Mouse (Mus musculus): ENCODE measurements around the gene Hoxa6.
A peak's percentile ranks its signal among the peaks of the same experiment; 100 is the strongest.

Gene Hoxa6

GRCm38 (mm10) chr6:52249415-52249738 lies 40.9 kb upstream of the Hoxa6 start:
- Histone ChIP-seq H3K27me3 (ENCODE audit: insufficient read depth, low read length) (peaks cover 98% of the 10 kb centered on the region), H3K9me3 (ENCODE audit: low read length) (no peaks in the 10 kb centered on the region; the same call in 1 of the 2 replicates), H3K4me1 (replicated peaks; ENCODE audit: low read depth, low read length) (peaks cover 72% of the 10 kb centered on the region), H3K4me3 (replicated peaks; ENCODE audit: low read length) (peak overlapping the region; percentile 43), H3K36me3 (ENCODE audit: insufficient read depth, low read length) (no peaks in the 10 kb centered on the region)
- no peak for TF ChIP-seq CTCF (conservative IDR thresholded peaks at IDR 0.05; ENCODE audit: low read length)

DNA sequence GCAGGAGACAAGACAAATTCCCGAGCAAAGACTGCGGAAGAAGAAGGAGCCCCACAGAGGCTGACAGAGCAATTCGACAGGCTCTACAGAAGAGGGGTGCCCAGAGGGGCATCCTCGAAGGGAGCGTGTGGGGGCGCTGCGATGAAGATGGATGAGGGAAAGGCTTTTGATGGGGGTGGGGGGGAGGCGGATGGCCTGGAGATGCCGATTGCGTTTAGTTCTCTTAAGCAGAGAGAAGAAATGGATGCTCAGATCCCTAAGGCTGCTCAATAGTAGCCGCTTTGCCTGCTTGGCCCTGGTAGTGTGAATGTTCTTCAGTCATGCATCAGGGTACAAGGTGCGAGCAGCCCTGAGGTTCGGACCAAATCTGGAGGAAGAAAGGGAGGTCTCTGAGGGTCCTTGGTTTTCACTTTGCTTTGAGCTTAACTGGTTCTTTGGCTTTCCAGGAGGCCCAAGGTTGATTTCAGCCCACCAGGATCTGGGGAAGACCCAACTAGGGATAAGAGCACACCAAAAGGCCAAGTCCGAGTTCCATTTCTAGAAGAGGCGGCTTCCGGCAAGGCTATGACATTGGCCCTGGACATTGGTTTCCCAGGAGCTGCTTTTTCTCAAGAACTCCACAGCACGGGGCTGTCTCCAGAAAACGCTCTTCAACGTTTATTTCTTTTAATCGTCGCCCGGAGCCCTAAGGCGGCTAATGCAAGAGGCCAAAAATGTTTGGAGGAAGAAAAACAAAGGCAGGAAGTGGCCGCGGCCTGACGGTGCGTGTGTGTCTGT lies 40.3 kb upstream of the Hoxa6 start:
- peak overlapping the region; percentile 43; the same call in 1 of the 2 replicates for H3K4me3 ChIP-seq (replicated peaks; ENCODE audit: low read length)
- no peaks in the 10 kb centered on the region for H3K36me3 ChIP-seq (ENCODE audit: insufficient read depth, low read length)
- H3K4me1 ChIP-seq (replicated peaks; ENCODE audit: low read depth, low read length) = peaks cover 70% of the 10 kb centered on the region
- no peaks in the 10 kb centered on the region; the same call in 1 of the 2 replicates for H3K9me3 ChIP-seq (ENCODE audit: low read length)
- peaks cover 98% of the 10 kb centered on the region for H3K27me3 ChIP-seq (ENCODE audit: insufficient read depth, low read length)
- TF ChIP-seq POU5F1 (IDR thresholded peaks at IDR 0.05; ENCODE audit: borderline replicate concordance, low read length) = no peak

DNA sequence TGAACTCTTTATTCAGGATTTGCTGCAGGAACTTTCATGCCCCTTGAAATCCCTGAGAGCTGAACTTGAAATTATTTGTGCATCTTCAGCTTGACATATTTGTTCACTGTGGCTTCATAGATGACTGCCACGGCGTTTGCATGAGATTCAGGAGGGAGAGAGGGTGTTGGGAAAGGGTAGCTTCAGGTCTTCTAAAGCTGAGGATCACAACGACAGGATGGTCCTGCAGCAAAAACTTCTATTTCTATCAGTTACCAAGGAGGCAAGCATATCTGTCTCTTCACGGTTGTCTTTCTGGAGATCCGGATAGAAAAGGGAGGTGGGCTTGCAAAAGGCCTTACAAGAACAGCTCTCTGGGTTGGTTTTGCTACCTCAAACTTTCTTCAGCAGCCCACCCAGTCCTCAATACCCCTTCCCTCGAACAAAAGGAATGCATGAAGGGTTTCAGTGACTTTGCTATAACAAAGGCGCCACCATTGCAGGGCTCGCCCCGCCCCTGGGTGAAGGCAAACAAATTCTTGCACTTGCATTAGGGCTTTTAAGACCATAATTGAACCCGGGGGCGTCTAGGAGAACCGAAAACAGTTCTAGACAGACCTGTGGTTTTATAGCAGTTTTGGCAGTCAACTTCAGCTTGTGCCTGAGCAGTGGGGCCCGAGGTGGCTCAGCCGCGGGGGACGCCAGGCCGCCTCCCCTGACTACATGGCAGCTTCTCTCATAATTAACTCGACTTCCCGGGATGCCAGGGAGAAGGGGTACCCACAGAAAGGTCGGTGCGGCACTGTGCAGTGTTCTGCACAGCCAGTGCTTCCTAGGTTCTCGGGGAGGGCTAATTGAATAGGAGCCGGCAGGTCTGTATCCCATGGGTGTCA lies 39.5 kb upstream of the Hoxa6 start:
- no peak for TF ChIP-seq NANOG (IDR thresholded peaks at IDR 0.05; ENCODE audit: borderline replicate concordance, low read length)
- Histone ChIP-seq H3K9me3 (ENCODE audit: low read length) (no peaks in the 10 kb centered on the region; the same call in 1 of the 2 replicates), H3K27me3 (ENCODE audit: insufficient read depth, low read length) (peaks cover 98% of the 10 kb centered on the region), H3K36me3 (ENCODE audit: insufficient read depth, low read length) (no peaks in the 10 kb centered on the region), H3K4me1 (replicated peaks; ENCODE audit: low read depth, low read length) (peaks cover 70% of the 10 kb centered on the region), H3K4me3 (replicated peaks; ENCODE audit: low read length) (0 out of 2 replicates have a peak overlapping the region, but pooled peaks have one; percentile 13)

- Histone ChIP-seq H3K36me3 (ENCODE audit: insufficient read depth, low read length) (no peaks in the 10 kb centered on the region), H3K4me1 (replicated peaks; ENCODE audit: low read depth, low read length) (peaks cover 68% of the 10 kb centered on the region), H3K4me3 (replicated peaks; ENCODE audit: low read length) (no peak overlapping the region), H3K27me3 (ENCODE audit: insufficient read depth, low read length) (peaks cover 98% of the 10 kb centered on the region), H3K9me3 (ENCODE audit: low read length) (no peaks in the 10 kb centered on the region; the same call in 1 of the 2 replicates)
- no peak for TF ChIP-seq CTCF (conservative IDR thresholded peaks at IDR 0.05; ENCODE audit: low read length)
- no peak for TF ChIP-seq POU5F1 (IDR thresholded peaks at IDR 0.05; ENCODE audit: borderline replicate concordance, low read length)
- TF ChIP-seq NANOG (IDR thresholded peaks at IDR 0.05; ENCODE audit: borderline replicate concordance, low read length) = no peak
Measured at GRCm38 (mm10) chr6:52246916-52247315, 38.4 kb upstream of the Hoxa6 start.

GRCm38 (mm10) chr6:52246403-52246803 lies 37.9 kb upstream of the Hoxa6 start:
- Histone ChIP-seq H3K9me3 (ENCODE audit: low read length) (no peaks in the 10 kb centered on the region; the same call in 1 of the 2 replicates), H3K4me3 (replicated peaks; ENCODE audit: low read length) (peak overlapping the region; percentile 44), H3K36me3 (ENCODE audit: insufficient read depth, low read length) (no peaks in the 10 kb centered on the region), H3K27me3 (ENCODE audit: insufficient read depth, low read length) (peaks cover 98% of the 10 kb centered on the region), H3K4me1 (replicated peaks; ENCODE audit: low read depth, low read length) (peaks cover 69% of the 10 kb centered on the region)
- TF ChIP-seq POU5F1 (IDR thresholded peaks at IDR 0.05; ENCODE audit: borderline replicate concordance, low read length) = no peak
- TF ChIP-seq NANOG (IDR thresholded peaks at IDR 0.05; ENCODE audit: borderline replicate concordance, low read length) = no peak
- TF ChIP-seq CTCF (conservative IDR thresholded peaks at IDR 0.05; ENCODE audit: low read length) = no peak

DNA sequence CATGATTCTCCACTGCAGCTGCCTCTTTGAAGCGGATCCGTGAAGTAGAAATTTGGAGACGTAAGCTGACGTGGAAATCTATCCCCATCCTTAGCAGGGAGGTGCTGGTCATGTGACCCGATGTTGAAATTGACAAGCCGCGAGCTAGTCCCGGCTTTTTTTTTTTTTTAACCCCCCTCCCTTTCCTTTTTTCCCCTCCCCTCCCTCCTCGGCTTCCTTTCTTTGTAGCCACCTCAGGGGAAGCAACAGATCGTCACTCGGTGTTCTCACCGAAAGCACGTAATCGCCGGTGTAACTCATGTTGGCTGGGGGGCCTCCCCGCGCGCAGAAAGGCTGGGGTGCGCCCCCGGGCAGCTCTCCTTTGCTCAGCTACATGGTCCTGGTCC lies 37.2 kb upstream of the Hoxa6 start, which contains the start of gene Hoxa11:
Hoxa11 (minus strand) TSS at position 54 of the 386 bp plus-strand sequence.
- no peak for TF ChIP-seq NANOG (IDR thresholded peaks at IDR 0.05; ENCODE audit: borderline replicate concordance, low read length)
- TF ChIP-seq CTCF (conservative IDR thresholded peaks at IDR 0.05; ENCODE audit: low read length) = no peak
- no peak for TF ChIP-seq POU5F1 (IDR thresholded peaks at IDR 0.05; ENCODE audit: borderline replicate concordance, low read length)
- peaks cover 98% of the 10 kb centered on the region for H3K27me3 ChIP-seq (ENCODE audit: insufficient read depth, low read length)
- H3K4me3 ChIP-seq (replicated peaks; ENCODE audit: low read length) = peak within 1 kb of the TSS; percentile 44
- H3K36me3 ChIP-seq (ENCODE audit: insufficient read depth, low read length) = no peaks in the 10 kb centered on the region
- H3K9me3 ChIP-seq (ENCODE audit: low read length) = peaks cover 2% of the 10 kb centered on the region; the same call in 1 of the 2 replicates
- H3K4me1 ChIP-seq (replicated peaks; ENCODE audit: low read depth, low read length) = peaks cover 76% of the 10 kb centered on the region

GRCm38 (mm10) chr6:52245040-52245756 lies 36.7 kb upstream of the Hoxa6 start:
- TF ChIP-seq NANOG (IDR thresholded peaks at IDR 0.05; ENCODE audit: borderline replicate concordance, low read length) (no peak), CTCF (conservative IDR thresholded peaks at IDR 0.05; ENCODE audit: low read length) (no peak), POU5F1 (IDR thresholded peaks at IDR 0.05; ENCODE audit: borderline replicate concordance, low read length) (no peak)
- no peak overlapping the region; the same call in none of the 2 replicates for H3K4me3 ChIP-seq (replicated peaks; ENCODE audit: low read length)
- H3K36me3 ChIP-seq (ENCODE audit: insufficient read depth, low read length) = no peaks in the 10 kb centered on the region
- peaks cover 98% of the 10 kb centered on the region for H3K27me3 ChIP-seq (ENCODE audit: insufficient read depth, low read length)
- peaks cover 80% of the 10 kb centered on the region for H3K4me1 ChIP-seq (replicated peaks; ENCODE audit: low read depth, low read length)
- peaks cover 2% of the 10 kb centered on the region; the same call in 1 of the 2 replicates for H3K9me3 ChIP-seq (ENCODE audit: low read length)

DNA sequence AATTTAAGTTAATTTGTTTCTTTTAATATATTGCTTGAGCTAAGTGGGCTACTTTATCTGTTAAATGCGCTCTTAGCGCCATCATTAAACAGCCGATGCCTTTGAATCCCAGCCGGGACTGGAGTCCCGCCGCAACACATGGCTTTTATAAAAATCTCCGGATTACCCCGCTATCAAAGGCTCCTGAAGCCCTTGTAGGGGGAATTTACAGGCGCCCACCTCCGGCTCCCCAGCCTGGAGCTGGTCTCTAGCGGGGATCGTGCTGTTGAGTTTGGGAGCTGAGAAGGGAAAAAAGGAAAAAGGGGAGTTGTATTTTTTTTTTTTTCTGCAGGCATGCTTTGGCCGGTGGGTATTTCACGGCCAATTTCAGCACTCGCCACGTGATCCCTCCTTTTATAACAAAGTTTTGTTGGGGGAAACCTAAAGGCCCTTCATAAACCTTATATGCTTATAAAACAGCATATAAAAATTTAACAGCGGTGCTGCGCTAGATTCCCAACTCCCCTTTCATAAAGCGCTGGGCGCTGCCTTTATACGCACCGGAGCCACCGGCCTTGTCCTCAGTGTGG lies 36.0 kb upstream of the Hoxa6 start:
- peaks cover 2% of the 10 kb centered on the region; the same call in 1 of the 2 replicates for H3K9me3 ChIP-seq (ENCODE audit: low read length)
- H3K36me3 ChIP-seq (ENCODE audit: insufficient read depth, low read length) = no peaks in the 10 kb centered on the region
- peaks cover 98% of the 10 kb centered on the region for H3K27me3 ChIP-seq (ENCODE audit: insufficient read depth, low read length)
- TF ChIP-seq NANOG (IDR thresholded peaks at IDR 0.05; ENCODE audit: borderline replicate concordance, low read length) (no peak), CTCF (conservative IDR thresholded peaks at IDR 0.05; ENCODE audit: low read length) (no peak), POU5F1 (IDR thresholded peaks at IDR 0.05; ENCODE audit: borderline replicate concordance, low read length) (no peak)
- H3K4me3 ChIP-seq (replicated peaks; ENCODE audit: low read length) = no peak overlapping the region; the same call in 1 of the 2 replicates
- H3K4me1 ChIP-seq (replicated peaks; ENCODE audit: low read depth, low read length) = peaks cover 83% of the 10 kb centered on the region
